Mouse (Mus musculus): ENCODE results near the gene Krt6a. TPM values are rescaled to one million over a fixed set of nuclear protein-coding genes. Genes with fewer than 3 reads are reported as not detected.
"Not testable (repeated sequence)": the region's sequence is repeated elsewhere in the genome, so short reads cannot be mapped to it uniquely, and the experiment has no call there.

Krt6a gene
- polyA plus RNA-seq, 1 experiment from 2014 or later: not detected

- Histone ChIP-seq H3K36me3 (no peaks in the 10 kb centered on the region), H3K9me3 (no peaks in the 10 kb centered on the region), H3K4me2 (no peak overlapping the region), H3K27ac (replicated peaks) (no peak overlapping the region), H3K27me3 (replicated peaks) (peaks cover 10% of the 10 kb centered on the region), H3K4me1 (no peaks in the 10 kb centered on the region), H3K4me3 (no peak overlapping the region), H3K9ac (no peak overlapping the region)
- ATAC-seq (ENCODE audit: extremely low read depth, insufficient number of reproducible peaks, low FRiP score, low TSS enrichment): no peak
- WGBS: 41% methylated on average over 2 of the region's 2 CpGs
Measured at GRCm38 (mm10) chr15:101702380-101702779, 8.3 kb upstream of the Krt6a start.

GRCm38 (mm10) chr15:101699866-101700265, 5.8 kb upstream of the Krt6a start:
- H3K9ac ChIP-seq: no peak overlapping the region
- ATAC-seq (ENCODE audit: extremely low read depth, insufficient number of reproducible peaks, low FRiP score, low TSS enrichment): no peak
- no peaks in the 10 kb centered on the region for H3K4me1 ChIP-seq
- H3K4me2 ChIP-seq: no peak overlapping the region
- H3K36me3 ChIP-seq: no peaks in the 10 kb centered on the region
- H3K4me3 ChIP-seq: no peak overlapping the region
- 66% methylated on average over 8 of the region's 8 CpGs for WGBS
- H3K9me3 ChIP-seq: no peaks in the 10 kb centered on the region
- no peak overlapping the region for H3K27ac ChIP-seq (replicated peaks)
- H3K27me3 ChIP-seq (replicated peaks): peaks cover 24% of the 10 kb centered on the region

DNA sequence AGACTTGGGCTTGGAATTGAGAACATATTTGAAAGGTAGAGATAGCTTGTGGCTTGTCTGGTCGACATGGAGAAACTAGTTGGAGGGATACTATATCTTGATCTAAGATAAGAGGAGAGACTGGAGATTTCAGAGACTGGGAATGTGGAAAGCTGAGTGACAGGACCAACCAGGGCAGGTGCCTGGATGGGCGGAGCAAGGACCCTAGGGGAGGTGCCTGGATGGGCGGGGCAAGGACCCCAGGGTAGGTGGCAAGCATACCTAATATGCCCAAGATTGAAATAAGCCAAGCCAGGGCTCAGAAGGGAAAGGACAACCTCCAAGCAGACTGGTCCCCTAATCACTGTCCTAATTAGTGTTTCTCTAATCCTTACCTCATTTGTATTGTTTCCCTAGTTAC, 5.1 kb upstream of the Krt6a start:
- no peak for ATAC-seq (ENCODE audit: extremely low read depth, insufficient number of reproducible peaks, low FRiP score, low TSS enrichment)
- Histone ChIP-seq H3K36me3 (no peaks in the 10 kb centered on the region), H3K4me2 (no peak overlapping the region), H3K27me3 (replicated peaks) (peaks cover 29% of the 10 kb centered on the region), H3K9ac (no peak overlapping the region), H3K4me3 (no peak overlapping the region), H3K27ac (replicated peaks) (no peak overlapping the region), H3K4me1 (no peaks in the 10 kb centered on the region), H3K9me3 (no peaks in the 10 kb centered on the region)
- WGBS: 43% methylated on average over 3 of the region's 3 CpGs

- no peak overlapping the region for H3K4me3 ChIP-seq
- H3K4me2 ChIP-seq: no peak overlapping the region
- 59% methylated on average over 8 of the region's 8 CpGs for WGBS
- no peaks in the 10 kb centered on the region for H3K36me3 ChIP-seq
- peaks cover 30% of the 10 kb centered on the region for H3K27me3 ChIP-seq (replicated peaks)
- H3K9me3 ChIP-seq: no peaks in the 10 kb centered on the region
- H3K9ac ChIP-seq: no peak overlapping the region
- no peaks in the 10 kb centered on the region for H3K4me1 ChIP-seq
- no peak overlapping the region for H3K27ac ChIP-seq (replicated peaks)
- no peak for ATAC-seq (ENCODE audit: extremely low read depth, insufficient number of reproducible peaks, low FRiP score, low TSS enrichment)
Measured at GRCm38 (mm10) chr15:101697326-101698188, 3.5 kb upstream of the Krt6a start.

DNA sequence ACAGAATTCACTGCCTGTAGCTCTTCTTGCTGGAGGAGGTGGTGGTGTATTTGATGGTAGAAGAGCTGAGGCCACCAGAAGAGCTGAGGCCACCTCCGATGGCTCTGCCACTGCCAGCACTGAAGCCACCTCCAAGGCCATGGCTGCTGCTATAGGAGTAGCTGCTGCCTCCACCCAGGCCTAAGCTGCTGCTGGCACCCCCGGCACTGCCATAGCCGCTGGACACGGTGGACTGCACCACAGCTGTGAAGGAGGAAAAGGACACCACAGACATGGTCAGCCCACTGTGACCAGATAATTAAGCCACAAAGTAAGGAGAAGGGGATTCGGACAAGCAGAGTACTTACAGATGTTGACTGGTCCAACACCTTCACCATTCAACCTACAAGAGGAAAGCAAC, 3.6 kb downstream of the Krt6a start:
- not testable (repeated sequence) for H3K9me3 ChIP-seq; H3K9ac ChIP-seq; H3K27ac ChIP-seq (replicated peaks); ATAC-seq (ENCODE audit: extremely low read depth, insufficient number of reproducible peaks, low FRiP score, low TSS enrichment); H3K4me3 ChIP-seq; H3K4me2 ChIP-seq; H3K4me1 ChIP-seq; H3K36me3 ChIP-seq
- 80% methylated on average over 5 of the region's 5 CpGs for WGBS
- peaks cover 12% of the 10 kb centered on the region for H3K27me3 ChIP-seq (replicated peaks)

GRCm38 (mm10) chr15:101688161-101688560, 5.9 kb downstream of the Krt6a start:
- H3K27ac ChIP-seq (replicated peaks): no peak overlapping the region
- H3K4me2 ChIP-seq: no peak overlapping the region
- no peak overlapping the region for H3K4me3 ChIP-seq
- no peak overlapping the region for H3K9ac ChIP-seq
- no peak for ATAC-seq (ENCODE audit: extremely low read depth, insufficient number of reproducible peaks, low FRiP score, low TSS enrichment)
- no peaks in the 10 kb centered on the region for H3K4me1 ChIP-seq
- H3K27me3 ChIP-seq (replicated peaks): 0 out of 2 replicates have a peak, but pooled peaks cover 4% of the 10 kb centered on the region
- no peaks in the 10 kb centered on the region for H3K9me3 ChIP-seq
- no peaks in the 10 kb centered on the region for H3K36me3 ChIP-seq
- WGBS: 71% methylated on average over 2 of the region's 2 CpGs

DNA sequence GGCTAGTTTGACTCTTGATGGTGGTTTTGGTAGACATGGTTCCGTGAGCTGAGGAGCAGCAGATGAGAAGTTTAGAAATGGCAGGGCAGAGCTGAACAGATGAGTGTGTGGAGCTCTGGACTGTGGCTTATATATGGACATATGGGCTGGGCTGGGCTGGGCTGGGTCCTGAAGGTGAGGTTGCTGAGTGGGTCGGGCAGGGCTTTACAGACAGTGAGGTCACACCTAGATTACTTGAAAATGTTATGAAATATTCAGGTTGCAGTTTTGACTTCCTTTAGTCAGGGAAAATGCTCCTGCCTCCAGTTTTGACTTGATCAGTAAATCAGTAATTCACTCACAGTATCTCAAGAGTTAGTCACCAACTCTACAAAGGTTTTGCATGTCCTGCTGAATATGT, 13.9 kb downstream of the Krt6a start, which contains the start of gene Krt6b:
Gene Krt6b, minus strand, starts transcription at position 101 of the 400 bp plus-strand sequence.
- Histone ChIP-seq H3K4me1 (no peaks in the 10 kb centered on the region), H3K9ac (no peak within 1 kb of the TSS), H3K9me3 (no peaks in the 10 kb centered on the region), H3K27ac (replicated peaks) (no peak within 1 kb of the TSS), H3K4me3 (no peak within 1 kb of the TSS), H3K27me3 (replicated peaks) (0 out of 2 replicates have a peak, but pooled peaks cover 8% of the 10 kb centered on the region), H3K4me2 (no peak within 1 kb of the TSS), H3K36me3 (no peaks in the 10 kb centered on the region)
- ATAC-seq (ENCODE audit: extremely low read depth, insufficient number of reproducible peaks, low FRiP score, low TSS enrichment): no peak
- WGBS: 77% methylated on average over 2 of the region's 2 CpGs

GRCm38 (mm10) chr15:101675978-101676377, 18.1 kb downstream of the Krt6a start:
- Histone ChIP-seq H3K36me3 (no peaks in the 10 kb centered on the region), H3K9me3 (no peaks in the 10 kb centered on the region), H3K4me2 (no peak overlapping the region), H3K27ac (replicated peaks) (no peak overlapping the region), H3K9ac (no peak overlapping the region), H3K4me1 (no peaks in the 10 kb centered on the region), H3K4me3 (no peak overlapping the region), H3K27me3 (replicated peaks) (no peaks in the 10 kb centered on the region)
- ATAC-seq (ENCODE audit: extremely low read depth, insufficient number of reproducible peaks, low FRiP score, low TSS enrichment): no peak
- 72% methylated on average over 1 of the region's 1 CpGs for WGBS

- H3K4me3 ChIP-seq: no peak overlapping the region
- H3K27ac ChIP-seq (replicated peaks): no peak overlapping the region
- WGBS: 78% methylated on average over 5 of the region's 5 CpGs
- H3K4me1 ChIP-seq: no peaks in the 10 kb centered on the region
- no peaks in the 10 kb centered on the region for H3K27me3 ChIP-seq (replicated peaks)
- H3K36me3 ChIP-seq: no peaks in the 10 kb centered on the region
- ATAC-seq (ENCODE audit: extremely low read depth, insufficient number of reproducible peaks, low FRiP score, low TSS enrichment): no peak
- no peak overlapping the region for H3K9ac ChIP-seq
- no peaks in the 10 kb centered on the region; the same call in 1 of the 2 replicates for H3K9me3 ChIP-seq
- no peak overlapping the region for H3K4me2 ChIP-seq
Measured at GRCm38 (mm10) chr15:101652736-101653265, 41.3 kb downstream of the Krt6a start.

- ATAC-seq (ENCODE audit: extremely low read depth, insufficient number of reproducible peaks, low FRiP score, low TSS enrichment): no peak
- H3K27me3 ChIP-seq (replicated peaks): 0 out of 2 replicates have a peak, but pooled peaks cover 5% of the 10 kb centered on the region
- no peak within 1 kb of the TSS for H3K27ac ChIP-seq (replicated peaks)
- H3K4me3 ChIP-seq: no peak within 1 kb of the TSS
- H3K9me3 ChIP-seq: no peaks in the 10 kb centered on the region
- H3K36me3 ChIP-seq: no peaks in the 10 kb centered on the region
- H3K4me2 ChIP-seq: no peak within 1 kb of the TSS
- H3K4me1 ChIP-seq: no peaks in the 10 kb centered on the region
- WGBS: 66% methylated on average over 3 of the region's 3 CpGs
- H3K9ac ChIP-seq: no peak within 1 kb of the TSS
Measured at GRCm38 (mm10) chr15:101647280-101647679, 46.8 kb downstream of the Krt6a start, which contains the start of gene Gm5478. Gm5478 (minus strand) TSS chr15:101647380.

All from heart, embryonic 13.5 days (tissue).